Mouse (Mus musculus): Measurements from ENCODE around the gene Cnot10. TPM values are rescaled to one million over a fixed set of nuclear protein-coding genes. Genes with fewer than 3 reads are reported as not detected.

Cnot10 gene
- 46.3 TPM for polyA plus RNA-seq (2021)

- peak; percentile 57 for TF ChIP-seq CTCF (IDR thresholded peaks at IDR 0.05)
- ChIA-PET CTCF (interaction anchor here (0.8 to 1.5 kb wide), 2 partner anchors 63 to 78 kb away, joined by 3 read pairs; no protein-coding TSS in a partner anchor), POLR2A (interaction anchor here (1.2 kb wide), 1 partner anchor 37 kb away, joined by 4 read pairs; no protein-coding TSS in a partner anchor)
- ATAC-seq (peak; percentile 99), DNase-seq (ENCODE audit: low read depth, low spot score) (peak; percentile 85)
- in situ Hi-C loops (cut with MboI; ENCODE audit: low pct_unique_long_range_greater_than_20kb): no loop called here
- H3K27me3 ChIP-seq: no peaks in the 10 kb centered on the region
Measured at GRCm38 (mm10) chr9:114639839-114640646, at the start of gene Cnot10. Cnot10 (minus strand) TSS chr9:114640184.

GRCm38 (mm10) chr9:114688953-114689407, 49.0 kb upstream of the Cnot10 start:
- H3K27me3 ChIP-seq: no peaks in the 10 kb centered on the region
- ChIA-PET CTCF (interaction anchor here (0.8 kb wide), 1 partner anchor 25 kb away, joined by 3 read pairs; no protein-coding TSS in a partner anchor), POLR2A (interaction anchor here (0.9 kb wide), 1 partner anchor 12 kb away, joined by 3 read pairs; no protein-coding TSS in a partner anchor)
- in situ Hi-C loops (cut with MboI; ENCODE audit: low pct_unique_long_range_greater_than_20kb): no loop called here
- DNase-seq (ENCODE audit: low read depth, low spot score) (no peak), ATAC-seq (peak; percentile 29)
- TF ChIP-seq CTCF (IDR thresholded peaks at IDR 0.05): no peak

DNA sequence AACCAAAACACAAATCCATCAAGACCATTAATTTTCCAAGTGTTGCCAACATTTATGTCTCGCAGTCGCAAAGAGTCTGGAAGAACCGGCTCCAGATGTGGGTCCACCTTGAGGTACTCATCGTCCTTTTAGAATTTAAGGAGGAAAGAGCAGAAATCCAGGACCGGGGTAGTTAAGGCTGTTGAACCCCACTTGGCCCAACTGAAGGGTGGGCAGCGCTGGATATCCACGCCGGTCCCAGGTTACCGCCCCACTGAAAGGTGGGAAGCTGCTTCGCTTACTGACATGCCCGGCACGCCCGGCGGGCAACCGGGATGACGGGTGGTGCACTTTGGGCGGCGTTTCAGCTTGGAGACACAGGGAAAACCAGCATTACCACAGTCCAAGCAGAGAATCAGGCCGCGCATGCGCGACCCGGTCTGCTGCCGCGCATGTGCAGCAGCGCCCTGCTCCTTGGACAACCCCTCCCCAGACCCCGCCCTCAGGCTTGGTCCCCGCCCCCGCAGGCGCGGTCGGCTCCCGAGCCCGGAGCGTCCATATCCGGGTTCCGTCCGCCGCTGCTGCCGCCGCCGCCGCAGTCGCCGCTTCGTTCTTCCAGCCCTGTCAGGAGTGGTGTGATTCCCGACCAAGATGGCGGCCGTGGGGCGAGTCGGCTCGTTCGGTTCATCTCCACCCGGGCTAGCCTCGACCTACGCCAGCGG, 48.4 kb upstream of the Cnot10 start, which contains the start of gene Dync1li1:
Gene Dync1li1, plus strand, starts transcription at position 539 of the 701 bp plus-strand sequence.
- ChIA-PET POLR2A (interaction anchor here (0.9 kb wide), 1 partner anchor 13 kb away, joined by 3 read pairs; no protein-coding TSS in a partner anchor), CTCF (interaction anchor here (0.8 kb wide), 1 partner anchor 24 kb away, joined by 3 read pairs; no protein-coding TSS in a partner anchor)
- DNase-seq (ENCODE audit: low read depth, low spot score) (peak; percentile 84), ATAC-seq (peak; percentile 85)
- in situ Hi-C loops (cut with MboI; ENCODE audit: low pct_unique_long_range_greater_than_20kb): no loop called here
- no peak for TF ChIP-seq CTCF (IDR thresholded peaks at IDR 0.05)
- no peaks in the 10 kb centered on the region for H3K27me3 ChIP-seq

- ChIA-PET POLR2A (no interaction called here), CTCF (no interaction called here)
- no peaks in the 10 kb centered on the region for H3K27me3 ChIP-seq
- TF ChIP-seq CTCF (IDR thresholded peaks at IDR 0.05): no peak
- ATAC-seq (no peak), DNase-seq (ENCODE audit: low read depth, low spot score) (no peak)
- in situ Hi-C loops (cut with MboI; ENCODE audit: low pct_unique_long_range_greater_than_20kb): no loop called here
Measured at GRCm38 (mm10) chr9:114687639-114688038, 47.7 kb upstream of the Cnot10 start.

- H3K27me3 ChIP-seq: no peaks in the 10 kb centered on the region
- ATAC-seq: no peak
- in situ Hi-C loops (cut with MboI; ENCODE audit: low pct_unique_long_range_greater_than_20kb): no loop called here
- CTCF ChIA-PET: no interaction called here
- POLR2A ChIA-PET: no interaction called here
- DNase-seq (ENCODE audit: low read depth, low spot score): no peak
- TF ChIP-seq CTCF (IDR thresholded peaks at IDR 0.05): no peak
Measured at GRCm38 (mm10) chr9:114686245-114686644, 46.3 kb upstream of the Cnot10 start.

DNA sequence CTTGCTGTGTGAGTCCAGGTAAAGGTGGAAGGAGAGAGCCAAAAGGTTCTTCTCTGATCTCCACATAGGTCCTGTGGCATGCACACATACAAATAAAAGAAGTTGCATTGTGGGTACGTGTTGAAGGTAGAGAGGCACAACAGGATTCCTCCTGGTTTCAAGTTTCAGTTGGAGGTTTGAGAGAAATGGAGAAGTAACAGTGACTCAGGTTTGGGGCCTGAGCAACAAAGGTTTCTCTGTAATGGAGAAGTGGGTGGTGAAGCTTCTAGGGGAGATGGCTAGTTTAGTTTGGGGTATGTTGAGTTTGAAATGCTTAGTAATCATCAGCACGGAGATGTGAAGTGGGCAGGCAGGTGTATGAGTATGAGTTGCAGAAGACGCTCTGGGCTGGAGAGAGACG, 42.2 kb upstream of the Cnot10 start:
- no peaks in the 10 kb centered on the region for H3K27me3 ChIP-seq
- POLR2A ChIA-PET: no interaction called here
- CTCF ChIA-PET: no interaction called here
- in situ Hi-C loops (cut with MboI; ENCODE audit: low pct_unique_long_range_greater_than_20kb): no loop called here
- DNase-seq (ENCODE audit: low read depth, low spot score): no peak
- ATAC-seq: no peak
- TF ChIP-seq CTCF (IDR thresholded peaks at IDR 0.05): no peak

DNA sequence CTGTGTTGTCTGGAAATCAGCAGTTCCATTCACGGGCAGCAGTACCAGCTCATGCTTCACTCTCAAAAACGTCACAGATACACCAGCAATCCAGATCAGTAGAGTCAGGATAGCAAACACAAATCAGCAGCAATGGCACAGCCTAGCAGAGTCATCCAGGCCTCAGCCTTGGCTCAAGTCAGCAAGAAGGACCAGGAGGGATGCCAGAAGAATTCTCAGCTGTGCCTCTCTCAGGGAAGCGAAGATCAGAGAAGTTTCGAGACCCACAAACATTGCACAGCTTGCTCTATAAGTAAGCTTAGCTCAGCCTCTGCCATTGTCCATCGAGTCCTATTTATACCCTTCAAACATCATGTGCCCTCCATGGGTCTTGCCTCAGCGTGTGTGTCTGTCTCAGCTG, 40.5 kb upstream of the Cnot10 start:
- POLR2A ChIA-PET: no interaction called here
- no peak for ATAC-seq
- CTCF ChIA-PET: interaction anchor here (1.8 kb wide), 1 partner anchor 17 kb away, joined by 4 read pairs; no protein-coding TSS in a partner anchor
- in situ Hi-C loops (cut with MboI; ENCODE audit: low pct_unique_long_range_greater_than_20kb): no loop called here
- no peaks in the 10 kb centered on the region for H3K27me3 ChIP-seq
- DNase-seq (ENCODE audit: low read depth, low spot score): no peak
- no peak for TF ChIP-seq CTCF (IDR thresholded peaks at IDR 0.05)

- ChIA-PET CTCF (interaction anchor here (1.8 kb wide), 1 partner anchor 17 kb away, joined by 4 read pairs; no protein-coding TSS in a partner anchor), POLR2A (interaction anchor here (0.5 to 0.7 kb wide), 2 partner anchors 16 to 283 kb away, joined by 3 to 5 read pairs; no protein-coding TSS in a partner anchor)
- DNase-seq (ENCODE audit: low read depth, low spot score) (no peak), ATAC-seq (no peak)
- no peak for TF ChIP-seq CTCF (IDR thresholded peaks at IDR 0.05)
- in situ Hi-C loops (cut with MboI; ENCODE audit: low pct_unique_long_range_greater_than_20kb): no loop called here
- no peaks in the 10 kb centered on the region for H3K27me3 ChIP-seq
Measured at GRCm38 (mm10) chr9:114679944-114680343, 40.0 kb upstream of the Cnot10 start.

DNA sequence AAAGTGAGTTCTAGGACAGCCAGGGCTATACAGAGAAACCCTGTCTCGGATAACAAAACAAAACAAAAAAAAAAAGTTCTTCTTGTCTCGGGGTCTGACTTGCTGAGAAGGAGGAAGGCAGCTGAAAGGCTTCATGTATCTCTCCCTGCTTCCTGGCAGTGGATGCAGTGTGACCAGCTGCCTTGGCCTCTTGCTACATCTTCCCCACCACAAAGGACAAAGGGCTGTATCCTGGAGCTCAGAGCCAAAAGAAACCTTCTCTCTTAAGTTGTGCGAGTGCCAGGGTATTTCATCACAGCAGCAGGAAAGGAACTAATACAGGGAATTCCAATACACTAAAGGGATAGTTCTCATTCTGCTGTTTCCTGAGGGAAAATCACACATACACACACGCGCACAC, 38.6 kb upstream of the Cnot10 start:
- TF ChIP-seq CTCF (IDR thresholded peaks at IDR 0.05): no peak
- no peak for DNase-seq (ENCODE audit: low read depth, low spot score)
- ATAC-seq: no peak
- in situ Hi-C loops (cut with MboI; ENCODE audit: low pct_unique_long_range_greater_than_20kb): no loop called here
- H3K27me3 ChIP-seq: no peaks in the 10 kb centered on the region
- CTCF ChIA-PET: no interaction called here
- POLR2A ChIA-PET: no interaction called here

DNA sequence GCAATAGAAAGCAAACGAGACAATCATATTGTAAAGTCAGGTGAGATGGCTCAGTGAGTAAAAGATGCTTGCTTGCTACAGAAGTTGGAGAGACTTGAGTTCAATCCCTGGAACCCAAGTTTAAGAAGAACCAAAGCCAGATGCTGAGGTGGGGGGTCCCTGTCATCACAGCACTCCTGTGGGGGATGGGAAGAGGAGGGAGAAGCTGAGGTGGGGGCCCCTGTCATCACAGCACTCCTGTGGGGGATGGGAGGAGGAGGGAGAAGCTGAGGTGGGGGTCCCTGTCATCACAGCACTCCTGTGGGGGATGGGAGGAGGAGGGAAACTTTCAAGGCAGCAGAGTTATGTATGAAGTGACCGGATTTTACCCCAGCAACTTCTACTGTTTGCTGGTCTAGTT, 33.6 kb upstream of the Cnot10 start:
- CTCF ChIA-PET: no interaction called here
- DNase-seq (ENCODE audit: low read depth, low spot score) (no peak), ATAC-seq (no peak)
- H3K27me3 ChIP-seq: no peaks in the 10 kb centered on the region
- POLR2A ChIA-PET: no interaction called here
- in situ Hi-C loops (cut with MboI; ENCODE audit: low pct_unique_long_range_greater_than_20kb): no loop called here
- no peak for TF ChIP-seq CTCF (IDR thresholded peaks at IDR 0.05)

Data from Patski (cell line).